In genomic region chr3:85970742-85971598, GRCm38 (mm10) we compare ENCODE assay signal across 8 mouse cellular contexts. TPM values are rescaled to one million over a fixed set of nuclear protein-coding genes. Genes with fewer than 3 reads are reported as not detected.
A peak's percentile ranks its signal among the peaks of the same experiment; 100 is the strongest.
DNase-seq lines count a peak whose midpoint lies in the region; ATAC-seq lines count a peak whose summit lies in the region.

Gene Sh3d19 (plus strand): TSS chr3:85971109.

- no peaks in the 10 kb centered on the region for H3K27me3 ChIP-seq in hindbrain, embryonic 11.5 days (ENCODE audit: control insufficient read depth, insufficient read depth, low read length)
- no peaks in the 10 kb centered on the region for H3K27me3 ChIP-seq in lung, embryonic 16.5 days (ENCODE audit: control insufficient read depth, insufficient read depth, low read depth, low read length)

- H3K4me2 ChIP-seq in hindbrain, embryonic 11.5 days (replicated peaks; ENCODE audit: low read depth, low read length): peak within 1 kb of the TSS; percentile 94
- H3K4me2 ChIP-seq in lung, embryonic 16.5 days (ENCODE audit: low read depth, low read length): peak within 1 kb of the TSS; percentile 88

- no peaks in the 10 kb centered on the region for H3K9me3 ChIP-seq in hindbrain, embryonic 11.5 days (ENCODE audit: control insufficient read depth, low read length)
- H3K9me3 ChIP-seq in lung, embryonic 16.5 days (ENCODE audit: control insufficient read depth, low read length): no peaks in the 10 kb centered on the region

- H3K4me1 ChIP-seq in hindbrain, embryonic 11.5 days (replicated peaks; ENCODE audit: control insufficient read depth, insufficient read depth, low read length): no peaks in the 10 kb centered on the region; the same call in none of the 2 replicates
- H3K4me1 ChIP-seq in lung, embryonic 16.5 days (replicated peaks; ENCODE audit: control insufficient read depth, insufficient read depth, low read length): peaks cover 36% of the 10 kb centered on the region

- WGBS in hindbrain, embryonic 11.5 days: under 1% methylated on average over 56 of the region's 73 CpGs
- under 1% methylated on average over 57 of the region's 73 CpGs for WGBS in lung, embryonic 16.5 days

- H3K36me3 ChIP-seq in hindbrain, embryonic 11.5 days (ENCODE audit: control insufficient read depth, insufficient read depth, low read length): no peaks in the 10 kb centered on the region
- H3K36me3 ChIP-seq in lung, embryonic 16.5 days (ENCODE audit: control insufficient read depth, insufficient read depth, low read length): no peaks in the 10 kb centered on the region

- H3K27ac ChIP-seq in hindbrain, embryonic 11.5 days (ENCODE audit: low read depth, low read length): 0 out of 2 replicates have a peak within 1 kb of the TSS, but pooled peaks have one; percentile 17
- peak within 1 kb of the TSS; percentile 88 for H3K27ac ChIP-seq in lung, embryonic 16.5 days (ENCODE audit: low read length)

- H3K4me3 ChIP-seq in hindbrain, embryonic 11.5 days (ENCODE audit: low read depth, low read length): peak within 1 kb of the TSS; percentile 74
- peak within 1 kb of the TSS; percentile 89 for H3K4me3 ChIP-seq in lung, embryonic 16.5 days (ENCODE audit: low read length)

- DNase-seq in adipocyte (ENCODE audit: low spot score): peak; percentile 82
- peak; percentile 80 to 84 for DNase-seq in cerebellum, postnatal 25 days
- DNase-seq in frontal cortex, postnatal 25 days (ENCODE audit: low spot score in 2 of 2): peak; percentile 15 to 39
- peak; percentile 77 for DNase-seq in hindbrain, embryonic 11.5 days (ENCODE audit: low spot score)
- peak; percentile 56 to 63 for DNase-seq in layer of hippocampus, postnatal 14 days (ENCODE audit: low spot score in 2 of 2)
- DNase-seq in ovary, postnatal 36 days (ENCODE audit: low spot score): peak; percentile 85
- DNase-seq in natural killer cell, adult 2 months (ENCODE audit: low spot score in 2 of 2): no peak

- peak; percentile 91 for ATAC-seq in hindbrain, embryonic 11.5 days (ENCODE audit: low FRiP score)
- ATAC-seq in lung, embryonic 16.5 days (ENCODE audit: low read depth): peak; percentile 98

- peak within 1 kb of the TSS; percentile 81 for H3K9ac ChIP-seq in hindbrain, embryonic 11.5 days (ENCODE audit: low read depth, low read length)
- peak within 1 kb of the TSS; percentile 89 for H3K9ac ChIP-seq in lung, embryonic 16.5 days (ENCODE audit: low read length)

RNA-seq across cellular contexts. Expression of gene Sh3d19, which starts in this region (rescaled TPM):
- 9.4 and 12.1 TPM in 2 replicates for polyA plus RNA-seq in hindbrain, embryonic 11.5 days (2014; fragmentation: Nextera tagmentation; extraction: Ambion mirVana)
- total RNA-seq in layer of hippocampus, postnatal 14 days (2021): 10 to 100 TPM; 40.6 to 42.5 TPM
- polyA plus RNA-seq in lung, embryonic 16.5 days (2015; fragmentation: Nextera tagmentation; extraction: Ambion mirVana): 25.2 and 26.7 TPM in 2 replicates

Comparison
In these comparisons a context has a peak if more than half of its experiments do, and no peak if none do; other contexts are left out.
1. DNase-seq: peak in adipocyte (single experiment), cerebellum, postnatal 25 days (2 of 2), frontal cortex, postnatal 25 days (2 of 2), hindbrain, embryonic 11.5 days (single experiment), layer of hippocampus, postnatal 14 days (2 of 2) and ovary, postnatal 36 days (single experiment); none in natural killer cell, adult 2 months (0 of 2).